Mouse (Mus musculus) thymus, adult 2 months (tissue): Measurements from ENCODE around the gene Rbl2.

Experiments used
- CTCF ChIP-seq: fragments of 200-500 bp; IDR thresholded peaks from 2 replicates; pipeline ENCODE4 v1.5.1; 2012; ENCODE audit warnings: mild to moderate bottlenecking, control low read depth, low read length, moderate library complexity, borderline replicate concordance; ENCODE audit not compliant: control insufficient read depth, poor library complexity, insufficient read depth; ENCODE audit errors: extremely low read depth
- POLR2A ChIP-seq: fragments of 200-500 bp; IDR thresholded peaks from 2 replicates; pipeline ENCODE4 v1.6.1; 2012; ENCODE audit warnings: mild to moderate bottlenecking, low read length, control low read depth, moderate library complexity; ENCODE audit not compliant: control insufficient read depth, poor library complexity, insufficient read depth; ENCODE audit errors: extremely low read depth

GRCm38 (mm10) chr8:91082428-91082827, 12.6 kb downstream of the Rbl2 start:
- TF ChIP-seq CTCF, result no peak
- no peak for TF ChIP-seq POLR2A
